Mouse (Mus musculus) embryonic facial prominence, embryonic 13.5 days (tissue): Measurements from ENCODE around the gene Bpnt1. TPM values are rescaled to one million over a fixed set of nuclear protein-coding genes. Genes with fewer than 3 reads are reported as not detected.
"Not testable (repeated sequence)": the region's sequence is repeated elsewhere in the genome, so short reads cannot be mapped to it uniquely, and the experiment has no call there.

Experiments
- ATAC-seq: fragments of 200-750 bp; cut with Nextera tagmentation; 2 replicates; pipeline ENCODE4 v1.8.0; 2017; ENCODE audit warnings: low read depth; ENCODE audit not compliant: insufficient number of reproducible peaks, insufficient read depth, low FRiP score, low TSS enrichment
- H3K27ac ChIP-seq: fragments of 300-500 bp; sonication (generic); 2 replicates; pipeline ENCODE4 v1.5.1; 2015; ENCODE audit warnings: moderate library complexity, mild to moderate bottlenecking, inconsistent platforms
- H3K27me3 ChIP-seq: fragments of 300-500 bp; sonication (generic); 2 replicates; pipeline ENCODE4 v1.6.1; 2015; ENCODE audit warnings: mild to moderate bottlenecking, inconsistent platforms
- H3K36me3 ChIP-seq: fragments of 300-500 bp; sonication (generic); 2 replicates; pipeline ENCODE4 v1.6.1; 2015; ENCODE audit warnings: mild to moderate bottlenecking, inconsistent platforms
- H3K4me1 ChIP-seq: fragments of 300-500 bp; sonication (generic); 2 replicates; pipeline ENCODE4 v1.6.1; 2015; ENCODE audit warnings: inconsistent platforms
- H3K4me2 ChIP-seq: fragments of 300-500 bp; sonication (generic); 2 replicates; pipeline ENCODE4 v1.6.1; 2015; ENCODE audit warnings: moderate library complexity, mild to moderate bottlenecking, inconsistent platforms
- H3K4me3 ChIP-seq: fragments of 300-500 bp; sonication (generic); 2 replicates; pipeline ENCODE4 v1.5.1; 2015; ENCODE audit warnings: mild to moderate bottlenecking, inconsistent platforms
- H3K9ac ChIP-seq: fragments of 300-500 bp; sonication (generic); 2 replicates; pipeline ENCODE4 v1.6.1; 2015; ENCODE audit warnings: mild to moderate bottlenecking, inconsistent platforms
- H3K9me3 ChIP-seq: fragments of 300-500 bp; sonication (generic); 2 replicates; pipeline ENCODE4 v1.6.1; 2016; ENCODE audit warnings: inconsistent platforms
- WGBS: fragments of 180-500 bp; shearing (Covaris S2); methylation state at CpG from one replicate; pipeline ENCODE4 v1.1.7; 2015; ENCODE audit warnings: mixed read lengths; 5-methylcytosine and 5-hydroxymethylcytosine counted together
- polyA plus RNA-seq: library from polyadenylated mRNA; unstranded; fragments of >200 nt; fragmentation: Nextera tagmentation; extraction: Ambion mirVana; gene quantifications from 2 replicates; pipeline ENCODE4 v1.2.1, GENCODE M21; 2015

Gene Bpnt1
- polyA plus RNA-seq, 1 experiment from 2014 or later: 21.8 TPM

- no peaks in the 10 kb centered on the region for H3K9me3 ChIP-seq
- 97% methylated on average over 12 of the region's 12 CpGs for WGBS
- ATAC-seq: no peak
Measured at GRCm38 (mm10) chr1:185306836-185307235, 25.1 kb upstream of the Bpnt1 start.

GRCm38 (mm10) chr1:185307645-185308044 is 24.3 kb upstream of the Bpnt1 start:
- H3K9me3 ChIP-seq: no peaks in the 10 kb centered on the region

More at GRCm38 (mm10) chr1:185306836-185307235, 25.1 kb upstream of the Bpnt1 start:
- Histone ChIP-seq H3K27me3 (no peaks in the 10 kb centered on the region), H3K36me3 (peaks cover 47% of the 10 kb centered on the region), H3K4me1 (no peaks in the 10 kb centered on the region), H3K27ac (no peak overlapping the region), H3K4me3 (no peak overlapping the region), H3K9ac (no peak overlapping the region), H3K4me2 (no peak overlapping the region)

GRCm38 (mm10) chr1:185308334-185308733 is 23.6 kb upstream of the Bpnt1 start:
- Histone ChIP-seq H3K27ac (no peak overlapping the region), H3K4me1 (no peaks in the 10 kb centered on the region), H3K9ac (no peak overlapping the region), H3K36me3 (peaks cover 45% of the 10 kb centered on the region), H3K27me3 (no peaks in the 10 kb centered on the region), H3K4me3 (no peak overlapping the region), H3K4me2 (no peak overlapping the region), H3K9me3 (no peaks in the 10 kb centered on the region)
- no peak for ATAC-seq
- 94% methylated on average over 2 of the region's 2 CpGs for WGBS

More at GRCm38 (mm10) chr1:185307645-185308044, 24.3 kb upstream of the Bpnt1 start:
- no peak overlapping the region for H3K27ac ChIP-seq
- no peaks in the 10 kb centered on the region for H3K4me1 ChIP-seq
- no peak overlapping the region for H3K4me2 ChIP-seq
- no peak for ATAC-seq
- peaks cover 46% of the 10 kb centered on the region for H3K36me3 ChIP-seq
- 94% methylated on average over 7 of the region's 7 CpGs for WGBS
- H3K27me3 ChIP-seq: no peaks in the 10 kb centered on the region
- H3K4me3 ChIP-seq: no peak overlapping the region
- no peak overlapping the region for H3K9ac ChIP-seq

- Histone ChIP-seq H3K36me3 (peaks cover 48% of the 10 kb centered on the region), H3K4me1 (no peaks in the 10 kb centered on the region)
- WGBS: 78% methylated on average over 4 of the region's 4 CpGs
Measured at GRCm38 (mm10) chr1:185308908-185309307, 23.0 kb upstream of the Bpnt1 start.

GRCm38 (mm10) chr1:185311949-185312348 is 20.0 kb upstream of the Bpnt1 start:
- Histone ChIP-seq H3K4me2 (no peak overlapping the region), H3K36me3 (peaks cover 56% of the 10 kb centered on the region)
- WGBS: 82% methylated on average over 9 of the region's 9 CpGs

More at GRCm38 (mm10) chr1:185308908-185309307, 23.0 kb upstream of the Bpnt1 start:
- no peak overlapping the region for H3K9ac ChIP-seq
- no peak overlapping the region for H3K4me3 ChIP-seq
- no peak overlapping the region for H3K27ac ChIP-seq
- no peak for ATAC-seq
- H3K9me3 ChIP-seq: no peaks in the 10 kb centered on the region
- H3K4me2 ChIP-seq: no peak overlapping the region
- H3K27me3 ChIP-seq: no peaks in the 10 kb centered on the region

GRCm38 (mm10) chr1:185314546-185314945 is 17.4 kb upstream of the Bpnt1 start:
- WGBS: 92% methylated on average over 4 of the region's 4 CpGs
- no peak for ATAC-seq
- no peak overlapping the region for H3K27ac ChIP-seq
- H3K27me3 ChIP-seq: no peaks in the 10 kb centered on the region
- peaks cover 62% of the 10 kb centered on the region for H3K36me3 ChIP-seq
- no peak overlapping the region for H3K9ac ChIP-seq
- no peak overlapping the region for H3K4me2 ChIP-seq
- no peaks in the 10 kb centered on the region for H3K9me3 ChIP-seq
- H3K4me1 ChIP-seq: no peaks in the 10 kb centered on the region
- H3K4me3 ChIP-seq: no peak overlapping the region

More at GRCm38 (mm10) chr1:185311949-185312348, 20.0 kb upstream of the Bpnt1 start:
- no peak overlapping the region for H3K27ac ChIP-seq
- H3K9me3 ChIP-seq: no peaks in the 10 kb centered on the region
- H3K27me3 ChIP-seq: no peaks in the 10 kb centered on the region
- no peak overlapping the region for H3K9ac ChIP-seq
- no peak overlapping the region for H3K4me3 ChIP-seq
- no peaks in the 10 kb centered on the region for H3K4me1 ChIP-seq
- ATAC-seq: no peak

- 83% methylated on average over 16 of the region's 16 CpGs for WGBS
- Histone ChIP-seq H3K9ac (no peak overlapping the region), H3K27ac (no peak overlapping the region), H3K27me3 (no peaks in the 10 kb centered on the region), H3K4me1 (no peaks in the 10 kb centered on the region), H3K9me3 (no peaks in the 10 kb centered on the region), H3K4me3 (no peak overlapping the region), H3K4me2 (no peak overlapping the region), H3K36me3 (peaks cover 72% of the 10 kb centered on the region)
- no peak for ATAC-seq
Measured at GRCm38 (mm10) chr1:185315846-185316568, 15.9 kb upstream of the Bpnt1 start.

GRCm38 (mm10) chr1:185327754-185328345 is 4.1 kb upstream of the Bpnt1 start:
- H3K4me2 ChIP-seq: peak overlapping the region; percentile 78
- not testable (repeated sequence) for H3K9me3 ChIP-seq, H3K27me3 ChIP-seq, H3K9ac ChIP-seq, ATAC-seq, H3K27ac ChIP-seq
- H3K36me3 ChIP-seq: peaks cover 38% of the 10 kb centered on the region
- H3K4me1 ChIP-seq: peaks cover 12% of the 10 kb centered on the region
- peak overlapping the region; percentile 73 for H3K4me3 ChIP-seq
- 65% methylated on average over 3 of the region's 3 CpGs for WGBS

GRCm38 (mm10) chr1:185328721-185329610 is 3.0 kb upstream of the Bpnt1 start, which contains the start of gene Iars2:
Iars2 (minus strand) TSS chr1:185329396.
- Histone ChIP-seq H3K9ac (peak within 1 kb of the TSS; percentile 86), H3K4me3 (peak within 1 kb of the TSS; percentile 73), H3K27me3 (no peaks in the 10 kb centered on the region), H3K4me2 (peak within 1 kb of the TSS; percentile 78), H3K27ac (peak within 1 kb of the TSS; percentile 90), H3K4me1 (peaks cover 17% of the 10 kb centered on the region), H3K36me3 (peaks cover 27% of the 10 kb centered on the region), H3K9me3 (no peaks in the 10 kb centered on the region)
- ATAC-seq: peak; percentile 90
- under 1% methylated on average over 76 of the region's 76 CpGs for WGBS

- WGBS: 87% methylated on average over 8 of the region's 8 CpGs
Measured at GRCm38 (mm10) chr1:185329851-185330250, 2.1 kb upstream of the Bpnt1 start.

GRCm38 (mm10) chr1:185331364-185331763 is 585 bp upstream of the Bpnt1 start:
- H3K27ac ChIP-seq: no peak overlapping the region
- no peak for ATAC-seq
- peaks cover 10% of the 10 kb centered on the region for H3K36me3 ChIP-seq
- H3K9me3 ChIP-seq: no peaks in the 10 kb centered on the region
- peak overlapping the region; percentile 67 for H3K4me2 ChIP-seq
- H3K4me1 ChIP-seq: peaks cover 17% of the 10 kb centered on the region
- H3K4me3 ChIP-seq: no peak overlapping the region
- H3K9ac ChIP-seq: no peak overlapping the region
- H3K27me3 ChIP-seq: no peaks in the 10 kb centered on the region
- 50% methylated on average over 5 of the region's 5 CpGs for WGBS

More at GRCm38 (mm10) chr1:185329851-185330250, 2.1 kb upstream of the Bpnt1 start:
- Histone ChIP-seq H3K4me3 (0 out of 2 replicates have a peak overlapping the region, but pooled peaks have one; percentile 73), H3K9ac (no peak overlapping the region), H3K27me3 (no peaks in the 10 kb centered on the region), H3K4me2 (peak overlapping the region; percentile 78), H3K9me3 (no peaks in the 10 kb centered on the region), H3K27ac (no peak overlapping the region), H3K4me1 (peaks cover 17% of the 10 kb centered on the region), H3K36me3 (peaks cover 21% of the 10 kb centered on the region)
- ATAC-seq: no peak
